In genomic region chr2:102401352-102401692, GRCm38 (mm10) we compare ENCODE assay signal across 8 mouse cellular contexts. TPM values are rescaled to one million over a fixed set of nuclear protein-coding genes. Genes with fewer than 3 reads are reported as not detected.
DNase-seq lines count a peak whose midpoint lies in the region; ATAC-seq and TF ChIP-seq lines count a peak whose summit lies in the region.
"Had no signal": no experiment of that assay in that cellular context is flagged by ENCODE, and none has a peak within 500 bp of the region (broad histone marks: within the 10 kb centered on the region; RNA-seq: fewer than 3 reads in every experiment).

No protein-coding gene starts in this region.

- no peaks in the 10 kb centered on the region for H3K9me3 ChIP-seq in lung, embryonic 14.5 days (ENCODE audit: low read depth, low read length)
- H3K9me3 ChIP-seq in embryonic facial prominence, embryonic 15.5 days (replicated peaks), result no peaks in the 10 kb centered on the region
- H3K9me3 ChIP-seq in limb, embryonic 10.5 days (replicated peaks), result no peaks in the 10 kb centered on the region
- no peaks in the 10 kb centered on the region for H3K9me3 ChIP-seq in neural tube, embryonic 15.5 days (replicated peaks)

- no peak; the same call in 1 of the 2 replicates for ATAC-seq in lung, embryonic 14.5 days (ENCODE audit: insufficient read depth)
- ATAC-seq in embryonic facial prominence, embryonic 15.5 days (ENCODE audit: insufficient number of reproducible peaks, low FRiP score, low TSS enrichment, low read depth), result no peak; the same call in 1 of the 2 replicates
- ATAC-seq in neural tube, embryonic 15.5 days (ENCODE audit: low FRiP score), result no peak

- peak overlapping the region; percentile 97 for H3K27ac ChIP-seq in lung, embryonic 14.5 days (ENCODE audit: low read depth)
- peak overlapping the region; percentile 96 for H3K27ac ChIP-seq in embryonic facial prominence, embryonic 15.5 days (replicated peaks)
- peak overlapping the region; percentile 98 for H3K27ac ChIP-seq in limb, embryonic 10.5 days
- peak overlapping the region; percentile 97 for H3K27ac ChIP-seq in neural tube, embryonic 15.5 days (replicated peaks)

- H3K36me3 ChIP-seq in lung, embryonic 14.5 days (ENCODE audit: insufficient read depth), result peaks cover 3% of the 10 kb centered on the region; the same call in 1 of the 2 replicates
- no peaks in the 10 kb centered on the region for H3K36me3 ChIP-seq in embryonic facial prominence, embryonic 15.5 days
- 0 out of 2 replicates have a peak, but pooled peaks cover 2% of the 10 kb centered on the region for H3K36me3 ChIP-seq in limb, embryonic 10.5 days
- H3K36me3 ChIP-seq in neural tube, embryonic 15.5 days, result no peaks in the 10 kb centered on the region

- no peak for TF ChIP-seq CTCF in lung, embryonic 14.5 days (IDR thresholded peaks at IDR 0.05; ENCODE audit: low read depth)

- DNase-seq in lung, embryonic 14.5 days, result no peak
- DNase-seq in lung, postnatal 4 days, result no peak
- DNase-seq in limb, embryonic 10.5 days (ENCODE audit: low spot score), result no peak
- DNase-seq in adrenal gland, postnatal 25 days, result no peak
- no peak for DNase-seq in layer of hippocampus, adult 8-10 months (ENCODE audit: low spot score in 2 of 2)

- peaks cover 10% of the 10 kb centered on the region for H3K4me1 ChIP-seq in lung, embryonic 14.5 days (ENCODE audit: insufficient read depth)
- H3K4me1 ChIP-seq in embryonic facial prominence, embryonic 15.5 days, result peaks cover 13% of the 10 kb centered on the region
- peaks cover 24% of the 10 kb centered on the region for H3K4me1 ChIP-seq in limb, embryonic 10.5 days
- peaks cover 30% of the 10 kb centered on the region for H3K4me1 ChIP-seq in neural tube, embryonic 15.5 days

- H3K27me3 ChIP-seq in lung, embryonic 14.5 days (ENCODE audit: insufficient read depth, low read length), result no peaks in the 10 kb centered on the region
- H3K27me3 ChIP-seq in embryonic facial prominence, embryonic 15.5 days, result no peaks in the 10 kb centered on the region
- H3K27me3 ChIP-seq in limb, embryonic 10.5 days (ENCODE audit: low read depth, poor library complexity, severe bottlenecking), result no peaks in the 10 kb centered on the region
- H3K27me3 ChIP-seq in neural tube, embryonic 15.5 days (replicated peaks), result no peaks in the 10 kb centered on the region

- H3K4me3 ChIP-seq in lung, embryonic 14.5 days (ENCODE audit: low read depth, low read length), result peak overlapping the region; percentile 66
- peak overlapping the region; percentile 72 for H3K4me3 ChIP-seq in embryonic facial prominence, embryonic 15.5 days (replicated peaks)
- peak overlapping the region; percentile 79 for H3K4me3 ChIP-seq in limb, embryonic 10.5 days
- peak overlapping the region; percentile 89 for H3K4me3 ChIP-seq in neural tube, embryonic 15.5 days (replicated peaks)

- H3K4me2 ChIP-seq in lung, embryonic 14.5 days, result peak overlapping the region; percentile 93
- peak overlapping the region; percentile 82 for H3K4me2 ChIP-seq in embryonic facial prominence, embryonic 15.5 days (replicated peaks)
- H3K4me2 ChIP-seq in neural tube, embryonic 15.5 days, result peak overlapping the region; percentile 83

- H3K9ac ChIP-seq in lung, embryonic 14.5 days, result peak overlapping the region; percentile 88
- H3K9ac ChIP-seq in embryonic facial prominence, embryonic 15.5 days, result peak overlapping the region; percentile 81
- peak overlapping the region; percentile 79 for H3K9ac ChIP-seq in neural tube, embryonic 15.5 days (replicated peaks)

- WGBS in lung, embryonic 14.5 days, result 14% methylated on average over 6 of the region's 6 CpGs
- WGBS in embryonic facial prominence, embryonic 15.5 days, result 19% methylated on average over 6 of the region's 6 CpGs
- 26% methylated on average over 6 of the region's 6 CpGs for WGBS in limb, embryonic 10.5 days
- WGBS in neural tube, embryonic 15.5 days, result 14% methylated on average over 6 of the region's 6 CpGs

RNA-seq across cellular contexts. Expression of gene Trim44, which starts 6.3 kb away (rescaled TPM):
- 37.6 and 39.3 TPM in 2 replicates for polyA plus RNA-seq in lung, embryonic 14.5 days (2014; fragmentation: Nextera tagmentation; extraction: Ambion mirVana)
- polyA plus RNA-seq in embryonic facial prominence, embryonic 15.5 days (2015; fragmentation: Nextera tagmentation; extraction: Ambion mirVana), result 31.6 TPM in 2 replicates
- 26.3 and 30.3 TPM in 2 replicates for polyA plus RNA-seq in limb, embryonic 10.5 days (2016; fragmentation: Nextera tagmentation; extraction: Ambion mirVana)
- 51.2 and 56.2 TPM in 2 replicates for polyA plus RNA-seq in neural tube, embryonic 15.5 days (2015; fragmentation: Nextera tagmentation; extraction: Ambion mirVana)
- 69.1 and 70.1 TPM in 2 replicates for total RNA-seq in adrenal gland, postnatal 25 days (2021)
- total RNA-seq in layer of hippocampus, adult 8-10 months (2022), result 100 to 1,000 TPM; 163 to 178 (median 170) TPM

RNA-seq across cellular contexts. Expression of gene Fjx1, which starts 51.0 kb away (rescaled TPM):
- 6.7 and 8.3 TPM in 2 replicates for polyA plus RNA-seq in lung, embryonic 14.5 days (2014; fragmentation: Nextera tagmentation; extraction: Ambion mirVana)
- 15.9 and 16.4 TPM in 2 replicates for polyA plus RNA-seq in embryonic facial prominence, embryonic 15.5 days (2015; fragmentation: Nextera tagmentation; extraction: Ambion mirVana)
- polyA plus RNA-seq in limb, embryonic 10.5 days (2016; fragmentation: Nextera tagmentation; extraction: Ambion mirVana), result 16.0 and 16.4 TPM in 2 replicates
- polyA plus RNA-seq in neural tube, embryonic 15.5 days (2015; fragmentation: Nextera tagmentation; extraction: Ambion mirVana), result 31.6 and 38.5 TPM in 2 replicates
- 0.52 and 0.86 TPM in 2 replicates for total RNA-seq in adrenal gland, postnatal 25 days (2021)
- 10 to 100 TPM; 45.0 to 47.7 (median 46.3) TPM for total RNA-seq in layer of hippocampus, adult 8-10 months (2022)
- total RNA-seq: monocyte, adult 5-6 weeks had no signal
